Mouse (Mus musculus) liver, embryonic 14.5 days (tissue): ENCODE data around the gene Prr14l.

Experiments used
- CTCF ChIP-seq: IDR thresholded peaks from 2 replicates; pipeline ENCODE4 v1.5.1; 2016; ENCODE audit warnings: antibody characterized with exemption, low read depth, control low read depth
- EP300 ChIP-seq: IDR thresholded peaks from 2 replicates; pipeline ENCODE4 v1.6.1; 2016; ENCODE audit warnings: antibody characterized with exemption, low read depth

DNA sequence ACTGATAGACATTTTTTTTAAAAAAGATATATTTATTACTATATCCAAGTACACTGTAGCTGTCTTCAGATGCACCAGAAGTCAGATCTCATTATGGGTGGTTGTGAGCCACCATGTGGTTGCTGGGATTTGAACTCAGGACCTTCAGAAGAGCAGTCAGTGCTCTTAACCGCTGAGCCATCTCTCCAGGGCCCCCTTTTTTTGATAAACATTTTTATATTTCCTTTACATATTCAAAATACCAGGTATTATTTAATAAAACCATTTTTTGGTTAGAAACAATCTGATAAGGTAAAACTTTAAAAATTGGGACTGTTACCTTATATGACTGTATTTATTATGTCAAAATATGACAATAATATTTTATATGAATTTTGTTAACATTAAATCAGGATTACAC is 7.0 kb upstream of the Prr14l start:
- TF ChIP-seq CTCF = no peak
- no peak for TF ChIP-seq EP300
